Mouse (Mus musculus) myocyte (in vitro differentiated cells): ENCODE results near the gene Actc1. TPM values are rescaled to one million over a fixed set of nuclear protein-coding genes. Genes with fewer than 3 reads are reported as not detected.

Source experiments
- H3K27me3 ChIP-seq: one replicate; pipeline ENCODE4 v1.6.1; 2011; ENCODE audit not compliant: control insufficient read depth, insufficient read depth, insufficient read length
- H3K36me3 ChIP-seq: one replicate; pipeline ENCODE4 v1.6.1; 2011; ENCODE audit not compliant: control insufficient read depth, insufficient read depth
- H3K4me2 ChIP-seq: one replicate; pipeline ENCODE4 v1.6.1; 2011; ENCODE audit warnings: low read depth, control low read depth
- H3K4me3 ChIP-seq: one replicate; pipeline ENCODE4 v1.5.1; 2011; ENCODE audit warnings: mild to moderate bottlenecking, control low read depth, moderate library complexity
- H3K79me2 ChIP-seq: one replicate; pipeline ENCODE4 v1.6.1; 2011; ENCODE audit not compliant: control insufficient read depth, insufficient read depth
- H3ac ChIP-seq: one replicate; pipeline ENCODE4 v1.6.1; 2011; ENCODE audit not compliant: control insufficient read depth, insufficient read length
- CEBPB ChIP-seq: IDR thresholded peaks from 2 replicates; pipeline ENCODE4 v1.6.1; 2011; ENCODE audit warnings: mild to moderate bottlenecking, moderate library complexity; ENCODE audit not compliant: poor library complexity, insufficient read depth, severe bottlenecking
- E2F4 ChIP-seq: IDR thresholded peaks from one replicate; pipeline ENCODE4 v1.6.1; 2011; ENCODE audit warnings: mild to moderate bottlenecking, control low read depth, moderate library complexity; ENCODE audit not compliant: insufficient read depth
- MAX ChIP-seq: IDR thresholded peaks from one replicate; pipeline ENCODE4 v1.6.1; 2011; ENCODE audit warnings: low read depth, mild to moderate bottlenecking, control low read depth
- MYOD1 ChIP-seq, 3 experiments: IDR thresholded peaks; one replicate each; pipeline ENCODE4 v1.6.1; 2011; ENCODE audit warnings: control low read depth in 2 of 3, low read depth in 2 of 3, mild to moderate bottlenecking in 2 of 3, moderate library complexity in 1 of 3; ENCODE audit not compliant: insufficient read length in 2 of 3, control insufficient read depth in 1 of 3
- MYOG ChIP-seq, 3 experiments: IDR thresholded peaks; one replicate each; pipeline ENCODE4 v1.6.1; 2011; ENCODE audit warnings: control low read depth in 2 of 3, low read depth in 2 of 3, mild to moderate bottlenecking in 2 of 3; ENCODE audit not compliant: insufficient read length in 2 of 3, control insufficient read depth in 1 of 3, insufficient read depth in 1 of 3
- POLR2A ChIP-seq: IDR thresholded peaks from one replicate; pipeline ENCODE4 v1.6.1; 2011; ENCODE audit warnings: low read depth, mild to moderate bottlenecking, control low read depth, moderate library complexity; ENCODE audit not compliant: insufficient read length
- POLR2AphosphoS2 ChIP-seq: IDR thresholded peaks from one replicate; pipeline ENCODE4 v1.6.1; 2011; ENCODE audit warnings: low read depth, control low read depth; ENCODE audit not compliant: insufficient read length
- REST ChIP-seq: IDR thresholded peaks from one replicate; pipeline ENCODE4 v1.6.1; 2011; ENCODE audit warnings: mild to moderate bottlenecking, control low read depth, moderate library complexity; ENCODE audit not compliant: insufficient read depth, insufficient read length
- SRF ChIP-seq: IDR thresholded peaks from one replicate; pipeline ENCODE4 v1.6.1; 2011; ENCODE audit warnings: low read depth; ENCODE audit not compliant: control insufficient read depth, insufficient read length
- TCF12 ChIP-seq: IDR thresholded peaks from one replicate; pipeline ENCODE4 v1.6.1; 2011; ENCODE audit warnings: mild to moderate bottlenecking, control low read depth; ENCODE audit not compliant: poor library complexity, insufficient read depth, severe bottlenecking
- TCF3 ChIP-seq: IDR thresholded peaks from one replicate; pipeline ENCODE4 v1.6.1; 2011; ENCODE audit warnings: low read depth, control low read depth; ENCODE audit not compliant: insufficient read length
- USF1 ChIP-seq: IDR thresholded peaks from one replicate; pipeline ENCODE4 v1.6.1; 2011; ENCODE audit warnings: low read depth, mild to moderate bottlenecking, control low read depth, moderate library complexity
- polyA plus RNA-seq: library from polyadenylated mRNA; unstranded; fragments of >200 nt; fragmentation: generic; extraction: Trizol; gene quantifications from one replicate; pipeline ENCODE4 v1.2.1, GENCODE M21; 2012; ENCODE audit warnings: missing spikeins

Actc1 gene
- polyA plus RNA-seq, 1 experiment: 2,846 TPM

- Histone ChIP-seq H3K36me3 (no peaks in the 10 kb centered on the region), H3K4me2 (no peak overlapping the region), H3ac (no peak overlapping the region), H3K27me3 (no peaks in the 10 kb centered on the region), H3K4me3 (no peak overlapping the region), H3K79me2 (no peaks in the 10 kb centered on the region)
- TF ChIP-seq TCF3 (no peak), MAX (no peak), REST (no peak), MYOG (IDR thresholded peaks at IDR 0.05; ENCODE audit: control insufficient read depth in 1 of 3, insufficient read depth in 1 of 3, insufficient read length in 2 of 3, low read depth in 2 of 3) (no peak), E2F4 (no peak), POLR2A (no peak), TCF12 (no peak), MYOD1 (IDR thresholded peaks at IDR 0.05; ENCODE audit: control insufficient read depth in 1 of 3, insufficient read length in 2 of 3, low read depth in 2 of 3) (no peak), USF1 (no peak), POLR2AphosphoS2 (no peak)
Observed at GRCm38 (mm10) chr2:114089862-114090261, 36.5 kb upstream of the Actc1 start.

GRCm38 (mm10) chr2:114087271-114087670, 33.9 kb upstream of the Actc1 start:
- no peaks in the 10 kb centered on the region for H3K36me3 ChIP-seq
- no peak overlapping the region for H3K4me3 ChIP-seq
- H3ac ChIP-seq: no peak overlapping the region
- TF ChIP-seq MYOG (IDR thresholded peaks at IDR 0.05; ENCODE audit: control insufficient read depth in 1 of 3, insufficient read depth in 1 of 3, insufficient read length in 2 of 3, low read depth in 2 of 3) (peak; percentile 29 to 92 (median 69)), MAX (no peak), SRF (no peak), TCF3 (peak; percentile 20), REST (no peak), E2F4 (no peak), MYOD1 (IDR thresholded peaks at IDR 0.05; ENCODE audit: control insufficient read depth in 1 of 3, insufficient read length in 2 of 3, low read depth in 2 of 3) (peak in 2 of 3 experiments; percentile 70 to 92), TCF12 (peak; percentile 9)
- H3K79me2 ChIP-seq: no peaks in the 10 kb centered on the region
- peak overlapping the region; percentile 34 for H3K4me2 ChIP-seq
- H3K27me3 ChIP-seq: no peaks in the 10 kb centered on the region

GRCm38 (mm10) chr2:114071876-114072275, 18.5 kb upstream of the Actc1 start:
- Histone ChIP-seq H3K4me2 (no peak overlapping the region), H3K27me3 (no peaks in the 10 kb centered on the region), H3K79me2 (no peaks in the 10 kb centered on the region), H3ac (no peak overlapping the region), H3K36me3 (no peaks in the 10 kb centered on the region), H3K4me3 (no peak overlapping the region)
- TF ChIP-seq REST (no peak), SRF (no peak), USF1 (no peak), TCF3 (no peak)

GRCm38 (mm10) chr2:114066226-114066625, 12.9 kb upstream of the Actc1 start:
- H3K4me2 ChIP-seq: no peak overlapping the region
- H3K79me2 ChIP-seq: no peaks in the 10 kb centered on the region
- H3K27me3 ChIP-seq: no peaks in the 10 kb centered on the region
- no peak for TF ChIP-seq TCF12
- TF ChIP-seq SRF: no peak
- no peak for TF ChIP-seq POLR2A
- no peak for TF ChIP-seq MYOG (IDR thresholded peaks at IDR 0.05; ENCODE audit: control insufficient read depth in 1 of 3, insufficient read depth in 1 of 3, insufficient read length in 2 of 3, low read depth in 2 of 3)
- TF ChIP-seq TCF3: no peak
- no peak for TF ChIP-seq POLR2AphosphoS2
- TF ChIP-seq E2F4: no peak
- TF ChIP-seq CEBPB: no peak
- TF ChIP-seq MAX: no peak
- TF ChIP-seq REST: no peak
- TF ChIP-seq MYOD1 (IDR thresholded peaks at IDR 0.05; ENCODE audit: control insufficient read depth in 1 of 3, insufficient read length in 2 of 3, low read depth in 2 of 3): no peak
- TF ChIP-seq USF1: no peak
- no peak overlapping the region for H3K4me3 ChIP-seq
- H3ac ChIP-seq: no peak overlapping the region
- no peaks in the 10 kb centered on the region for H3K36me3 ChIP-seq

GRCm38 (mm10) chr2:114064004-114064403, 10.7 kb upstream of the Actc1 start:
- Histone ChIP-seq H3K4me3 (no peak overlapping the region), H3K27me3 (no peaks in the 10 kb centered on the region), H3K4me2 (no peak overlapping the region), H3ac (no peak overlapping the region), H3K36me3 (no peaks in the 10 kb centered on the region), H3K79me2 (no peaks in the 10 kb centered on the region)
- no peak for TF ChIP-seq TCF3
- no peak for TF ChIP-seq POLR2A
- TF ChIP-seq MYOD1 (IDR thresholded peaks at IDR 0.05; ENCODE audit: control insufficient read depth in 1 of 3, insufficient read length in 2 of 3, low read depth in 2 of 3): no peak
- TF ChIP-seq SRF: no peak
- TF ChIP-seq USF1: no peak
- TF ChIP-seq POLR2AphosphoS2: no peak
- TF ChIP-seq E2F4: no peak
- no peak for TF ChIP-seq MYOG (IDR thresholded peaks at IDR 0.05; ENCODE audit: control insufficient read depth in 1 of 3, insufficient read depth in 1 of 3, insufficient read length in 2 of 3, low read depth in 2 of 3)
- no peak for TF ChIP-seq REST
- no peak for TF ChIP-seq CEBPB
- no peak for TF ChIP-seq MAX
- TF ChIP-seq TCF12: no peak
